10 mouse cellular contexts compared by ENCODE assay signal in genomic region chr9:116060691-116061090, GRCm38 (mm10).
A peak's percentile ranks its signal among the peaks of the same experiment; 100 is the strongest.
DNase-seq lines count a peak whose midpoint lies in the region; TF ChIP-seq lines count a peak whose summit lies in the region.
"Had no signal": no experiment of that assay in that cellular context is flagged by ENCODE, and none has a peak within 500 bp of the region (broad histone marks: within the 10 kb centered on the region; RNA-seq: fewer than 3 reads in every experiment).

No protein-coding gene starts in this region.

- WGBS in embryonic facial prominence, embryonic 10.5 days = 10% methylated on average over 4 of the region's 4 CpGs

- H3K9me3 ChIP-seq in embryonic facial prominence, embryonic 10.5 days = no peaks in the 10 kb centered on the region
- H3K9me3 ChIP-seq: embryonic facial prominence, embryonic 13.5 days; liver, embryonic 15.5 days had no signal

- peaks cover 2% of the 10 kb centered on the region; the same call in 1 of the 2 replicates for H3K4me1 ChIP-seq in testis, adult 2 months (ENCODE audit: control insufficient read depth, insufficient read depth, low read length)
- H3K4me1 ChIP-seq in embryonic facial prominence, embryonic 10.5 days = 0 out of 2 replicates have a peak, but pooled peaks cover 2% of the 10 kb centered on the region
- H3K4me1 ChIP-seq: liver, embryonic 15.5 days had no signal

- no peak overlapping the region for H3K4me3 ChIP-seq in testis, adult 2 months (ENCODE audit: control insufficient read depth, low read depth, low read length)
- H3K4me3 ChIP-seq in embryonic facial prominence, embryonic 10.5 days = no peak overlapping the region
- H3K4me3 ChIP-seq: embryonic facial prominence, embryonic 13.5 days; liver, embryonic 15.5 days had no signal

- H3K36me3 ChIP-seq in testis, adult 2 months (ENCODE audit: control insufficient read depth, insufficient read depth, low read length) = no peaks in the 10 kb centered on the region
- H3K36me3 ChIP-seq in embryonic facial prominence, embryonic 10.5 days (replicated peaks) = no peaks in the 10 kb centered on the region
- H3K36me3 ChIP-seq: embryonic facial prominence, embryonic 13.5 days; liver, embryonic 15.5 days had no signal

- no peaks in the 10 kb centered on the region for H3K27me3 ChIP-seq in testis, adult 2 months (ENCODE audit: control insufficient read depth, insufficient read depth, low read length)
- no peaks in the 10 kb centered on the region for H3K27me3 ChIP-seq in embryonic facial prominence, embryonic 10.5 days (replicated peaks; ENCODE audit: low read depth, poor library complexity, severe bottlenecking)
- H3K27me3 ChIP-seq: embryonic facial prominence, embryonic 13.5 days; liver, embryonic 15.5 days had no signal

- intact Hi-C loops in heart, postnatal 14 days (cut with DNase I) = loop anchor here (5.0 kb wide), 2 partner anchors 322 to 497 kb away; no protein-coding TSS in a partner anchor
- intact Hi-C loops in gastrocnemius, postnatal 36 days (cut with DNase I) = loop anchor here (2.0 to 10.0 kb wide), 2 partner anchors 324 to 494 kb away; no protein-coding TSS in a partner anchor

- DNase-seq in heart, postnatal 4 days = peak; percentile 17
- DNase-seq in heart, postnatal 14 days = no peak
- DNase-seq in testis, postnatal 14 days (ENCODE audit: low spot score) = no peak
- peak; percentile 24 for DNase-seq in embryonic facial prominence, embryonic 10.5 days (ENCODE audit: low spot score)
- peak; percentile 53 for DNase-seq in retina, postnatal 1 day
- DNase-seq in frontal cortex, postnatal 14 days (ENCODE audit: low spot score in 2 of 2) = no peak
- no peak for DNase-seq in gastrocnemius, postnatal 36 days

- TF ChIP-seq POLR2A in testis, adult 2 months (IDR thresholded peaks at IDR 0.05; ENCODE audit: control insufficient read depth, low read depth, low read length) = no peak

- no peak overlapping the region for H3K27ac ChIP-seq in testis, adult 2 months (ENCODE audit: control insufficient read depth, insufficient read depth, low read depth, low read length)
- no peak overlapping the region for H3K27ac ChIP-seq in embryonic facial prominence, embryonic 10.5 days (replicated peaks)
- H3K27ac ChIP-seq: embryonic facial prominence, embryonic 13.5 days; liver, embryonic 15.5 days had no signal

- peak; percentile 44; the same call in 1 of the 2 replicates for TF ChIP-seq CTCF in testis, adult 2 months (IDR thresholded peaks at IDR 0.05; ENCODE audit: control insufficient read depth, insufficient read depth, insufficient replicate concordance, low read depth, low read length)

Comparison
In these comparisons a context has a peak if more than half of its experiments do, and no peak if none do; other contexts are left out.
1. DNase-seq: peak in heart, postnatal 4 days (single experiment), embryonic facial prominence, embryonic 10.5 days (single experiment) and retina, postnatal 1 day (single experiment); none in heart, postnatal 14 days (0 of 2), testis, postnatal 14 days (single experiment), frontal cortex, postnatal 14 days (0 of 2) and gastrocnemius, postnatal 36 days (0 of 2).